Mouse (Mus musculus) R1 (cell line): ENCODE measurements around the gene Rps6kb2.

Experiments used
- DNase-seq: peaks from one replicate; pipeline ENCODE4 v3.0.0-alpha.2; 2018; ENCODE audit warnings: low read depth, low spot score

The Rps6kb2 gene

DNA sequence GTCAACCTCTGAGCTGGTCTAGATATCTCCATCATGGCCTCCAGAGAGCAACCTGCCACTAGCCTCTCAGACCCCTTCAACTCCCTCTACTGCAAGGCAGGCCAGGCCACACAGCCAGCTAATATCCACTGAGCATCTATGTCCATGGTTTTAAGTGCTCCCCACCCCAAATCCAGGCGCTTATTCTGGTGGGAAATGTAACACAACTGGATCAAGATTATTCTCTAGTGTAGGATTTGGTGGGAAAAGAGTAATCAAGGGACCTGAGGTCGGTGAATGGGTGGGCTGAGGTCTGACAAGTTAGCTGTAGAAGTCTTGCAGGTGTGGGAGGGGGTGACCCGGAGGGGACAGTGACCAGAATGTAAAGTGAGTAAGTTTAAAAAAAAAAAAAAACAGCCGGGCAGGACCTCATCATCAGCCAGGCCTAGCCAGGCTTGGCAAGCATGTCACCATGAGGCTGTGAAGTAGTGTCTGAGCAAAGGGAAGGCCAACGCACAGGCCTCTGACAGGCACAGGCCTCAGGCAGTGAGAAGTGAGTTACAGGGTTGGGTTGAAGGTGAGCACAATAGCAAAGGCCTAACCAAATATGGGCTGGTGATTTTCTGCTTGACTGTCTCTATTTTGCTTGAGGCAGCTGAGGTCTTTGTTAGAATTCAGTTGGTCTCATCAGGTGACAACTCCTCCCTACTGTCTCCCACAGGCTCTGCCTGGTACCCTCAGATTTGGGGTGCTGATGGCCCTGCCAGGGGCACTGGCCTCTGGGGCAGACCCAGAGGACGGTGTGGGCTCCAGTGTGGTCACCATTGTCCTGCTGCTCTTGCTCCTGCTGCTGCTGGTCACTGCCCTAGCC is 7.7 kb downstream of the Rps6kb2 start:
- no peak for DNase-seq

DNA sequence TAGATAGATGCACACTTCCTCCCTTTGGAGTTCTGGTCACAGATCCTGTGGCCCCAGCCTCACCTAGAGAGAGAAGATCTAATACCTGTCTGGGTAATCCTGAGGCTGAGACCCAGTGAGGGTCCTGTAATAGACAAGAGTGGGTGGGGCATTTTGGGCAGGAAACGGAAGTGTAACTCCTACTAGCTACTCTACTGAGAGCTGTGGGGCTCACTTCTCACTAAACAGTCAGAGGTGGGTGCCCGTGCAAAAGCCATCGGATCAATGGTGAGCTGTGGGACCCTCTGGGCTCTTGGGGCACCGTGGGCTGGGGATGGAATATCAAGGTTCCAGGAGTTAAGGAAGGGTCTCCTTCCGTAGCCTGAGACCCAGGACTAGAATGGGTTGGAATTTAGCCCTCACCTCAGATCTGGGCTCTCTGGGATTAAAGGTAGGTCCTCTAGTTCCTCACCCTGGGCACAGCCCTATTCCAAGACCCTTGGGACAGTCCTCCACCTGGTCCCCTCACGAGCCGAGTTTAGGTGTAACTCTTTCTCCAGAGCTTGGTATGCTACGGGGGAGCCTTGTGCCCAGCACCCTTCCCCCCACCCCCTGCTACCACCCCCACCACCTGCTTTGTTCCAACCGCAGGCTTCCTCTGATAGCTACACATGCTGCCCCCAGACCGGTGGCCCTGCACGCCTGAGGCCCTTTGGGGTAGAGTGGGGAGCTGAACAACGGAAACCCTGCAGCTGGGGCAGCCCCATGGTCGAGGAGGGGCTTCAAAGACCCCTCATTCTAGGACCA is 8.5 kb downstream of the Rps6kb2 start:
- peak; percentile 35 for DNase-seq

DNA sequence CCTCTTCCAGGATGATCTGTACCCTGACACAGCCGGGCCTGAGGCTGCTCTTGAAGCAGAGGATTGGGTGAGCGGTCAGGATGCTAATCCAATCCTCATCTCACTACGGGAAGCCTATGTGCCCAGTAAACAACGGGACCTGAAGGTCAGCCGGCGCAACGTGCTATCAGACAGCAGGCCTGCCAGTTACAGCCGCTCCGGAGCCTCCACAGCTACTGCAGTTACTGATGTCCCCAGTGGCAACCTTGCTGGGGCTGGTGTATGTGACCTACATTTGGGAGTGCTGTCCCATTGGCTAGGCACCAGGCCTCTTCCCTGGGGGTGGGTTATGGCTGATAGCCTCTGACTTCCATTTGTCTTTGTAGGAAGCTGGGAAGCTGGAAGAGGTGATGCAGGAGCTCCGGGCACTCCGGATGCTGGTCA is 9.9 kb downstream of the Rps6kb2 start, which contains the start of gene Ptprcap:
Gene Ptprcap (plus strand): TSS at position 373 of the 423 bp plus-strand sequence.
- no peak for DNase-seq

DNA sequence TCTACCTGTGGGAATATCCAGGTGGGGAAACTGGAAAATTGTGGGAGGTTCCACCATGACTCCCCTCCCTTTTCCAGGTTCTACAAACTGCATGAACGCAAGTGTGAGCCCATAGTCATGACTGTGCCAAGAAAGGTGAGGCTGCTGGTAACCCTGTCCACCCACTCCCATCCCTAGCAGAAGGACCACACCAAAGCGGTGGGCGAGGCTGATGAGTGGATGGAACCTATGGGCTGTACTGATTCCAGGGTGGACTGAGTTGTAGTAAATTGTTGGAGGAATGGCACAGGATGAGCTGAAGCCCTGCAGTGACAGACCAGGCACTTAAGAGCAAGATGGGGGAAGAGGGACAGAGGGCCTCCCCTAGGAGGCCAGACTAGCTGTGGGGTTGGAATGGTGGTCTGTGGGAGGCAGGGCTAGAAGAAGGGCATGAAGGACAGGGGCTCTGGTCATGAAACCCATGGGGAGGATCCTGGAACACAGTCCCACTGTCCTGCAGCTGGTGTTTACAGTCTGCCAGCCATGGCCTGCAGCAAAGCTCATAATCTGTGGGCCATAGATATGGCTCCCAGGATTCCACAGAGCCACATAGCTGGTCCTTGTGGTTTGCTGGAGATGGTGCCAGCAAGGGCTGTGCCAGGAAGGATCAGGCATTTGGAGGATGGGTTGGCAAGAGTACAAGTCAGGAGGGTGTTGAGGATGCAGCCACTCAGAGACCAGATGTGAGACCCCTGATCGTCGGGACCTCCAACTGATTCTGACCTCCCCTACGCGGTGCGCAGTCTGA is 10.5 kb downstream of the Rps6kb2 start:
- no peak for DNase-seq

DNA sequence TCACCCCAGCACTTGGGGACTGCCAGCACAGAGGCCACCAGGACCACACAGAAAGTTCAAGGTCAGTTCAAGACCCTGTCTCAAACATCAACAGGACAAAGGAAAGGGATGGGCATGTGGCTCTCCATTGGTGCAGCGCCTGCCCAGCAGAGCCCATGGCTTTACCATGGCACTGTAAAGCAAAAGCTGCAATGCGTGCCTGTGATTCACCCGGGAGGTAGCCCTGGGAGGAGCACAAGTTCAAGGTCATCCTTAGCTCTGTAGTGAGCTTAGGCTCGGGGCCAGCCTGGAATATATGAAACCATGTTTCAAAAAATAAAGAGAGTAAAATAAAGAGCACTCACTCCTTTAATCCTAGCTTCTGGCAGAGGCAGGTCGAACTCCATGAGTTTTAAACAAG is 11.3 kb downstream of the Rps6kb2 start:
- peak; percentile 23 for DNase-seq

DNA sequence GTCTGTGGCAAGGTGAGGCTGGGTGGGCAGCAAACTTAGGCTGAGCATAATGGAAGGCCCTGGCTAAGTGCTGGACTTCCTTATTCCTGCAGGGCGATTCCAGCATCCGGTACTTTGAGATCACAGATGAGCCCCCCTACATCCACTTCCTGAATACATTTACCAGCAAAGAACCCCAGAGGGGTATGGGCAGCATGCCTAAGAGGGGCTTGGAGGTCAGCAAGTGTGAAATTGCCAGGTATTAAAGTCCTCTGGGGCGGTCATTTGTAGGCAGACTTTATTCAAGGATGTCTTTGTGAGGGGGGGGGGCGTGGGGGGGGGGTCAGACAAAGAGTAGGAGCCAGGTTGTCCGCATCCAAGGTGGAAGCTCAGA is 11.7 kb downstream of the Rps6kb2 start:
- no peak for DNase-seq

DNA sequence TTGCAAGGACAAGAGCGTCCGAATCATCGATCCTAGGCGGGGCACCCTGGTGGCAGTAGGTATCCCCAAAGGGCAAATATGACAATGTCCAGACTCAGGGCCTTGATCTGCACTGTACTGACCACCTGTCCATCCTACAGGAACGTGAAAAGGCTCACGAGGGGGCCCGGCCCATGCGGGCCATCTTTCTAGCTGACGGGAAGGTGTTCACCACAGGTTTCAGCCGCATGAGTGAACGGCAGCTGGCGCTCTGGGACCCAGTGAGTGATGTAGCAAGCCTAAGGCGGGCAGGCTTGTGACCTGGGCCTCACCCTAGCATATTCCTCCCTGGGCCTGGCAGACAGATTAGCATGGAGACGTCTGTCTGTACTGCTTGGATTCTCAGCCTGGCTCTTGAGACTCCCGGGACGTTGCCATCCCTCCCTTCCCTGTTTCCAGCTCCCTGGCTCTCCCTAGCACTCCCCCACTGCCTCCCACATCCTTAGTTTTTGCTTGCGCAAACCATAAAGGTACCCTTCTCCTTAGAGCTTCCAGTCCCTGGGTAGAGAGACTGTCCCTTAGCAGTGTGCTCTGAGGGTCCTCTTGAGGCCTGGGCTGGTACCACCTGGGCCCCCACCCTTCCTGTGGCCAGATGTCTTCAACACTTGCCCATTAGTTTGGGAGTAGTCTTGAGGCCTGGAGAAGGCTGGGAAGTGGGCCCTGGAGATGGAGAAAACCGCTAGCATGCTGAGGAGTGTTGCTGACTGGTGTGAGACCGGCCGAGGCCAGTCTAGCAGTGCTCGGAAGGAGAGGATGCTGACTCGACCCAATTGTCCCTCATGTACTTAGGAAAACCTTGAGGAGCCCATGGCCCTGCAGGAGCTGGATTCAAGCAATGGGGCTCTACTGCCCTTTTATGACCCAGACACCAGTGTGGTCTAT is 12.3 kb downstream of the Rps6kb2 start:
- no peak for DNase-seq

DNA sequence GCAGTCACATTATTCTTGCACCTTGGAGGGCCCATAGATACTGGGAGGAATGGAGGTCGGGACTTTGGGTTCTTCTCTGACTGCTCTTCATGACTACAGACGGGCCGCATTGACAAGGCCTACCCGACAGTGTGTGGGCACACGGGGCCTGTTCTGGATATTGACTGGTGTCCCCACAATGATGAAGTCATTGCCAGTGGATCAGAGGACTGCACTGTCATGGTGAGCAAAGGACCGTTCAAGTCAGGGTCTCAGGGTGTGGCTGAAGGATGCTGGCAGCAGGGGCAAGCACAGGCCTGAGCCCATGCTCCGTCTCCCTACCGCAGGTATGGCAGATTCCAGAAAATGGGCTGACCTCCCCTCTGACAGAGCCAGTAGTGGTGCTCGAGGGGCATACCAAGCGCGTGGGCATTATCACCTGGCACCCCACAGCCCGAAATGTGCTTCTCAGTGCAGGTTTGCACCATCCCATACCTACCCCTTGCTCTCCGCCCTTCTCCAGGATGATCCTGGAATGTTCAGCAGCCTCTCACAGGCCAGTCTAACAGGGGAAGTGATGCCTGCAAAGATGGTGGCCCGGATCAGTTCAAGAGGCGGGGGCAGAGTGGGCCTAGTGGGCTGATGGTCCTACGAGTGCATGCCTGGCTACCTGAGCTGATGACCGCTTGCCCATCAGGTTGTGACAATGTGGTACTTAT is 13.2 kb downstream of the Rps6kb2 start:
- no peak for DNase-seq

DNA sequence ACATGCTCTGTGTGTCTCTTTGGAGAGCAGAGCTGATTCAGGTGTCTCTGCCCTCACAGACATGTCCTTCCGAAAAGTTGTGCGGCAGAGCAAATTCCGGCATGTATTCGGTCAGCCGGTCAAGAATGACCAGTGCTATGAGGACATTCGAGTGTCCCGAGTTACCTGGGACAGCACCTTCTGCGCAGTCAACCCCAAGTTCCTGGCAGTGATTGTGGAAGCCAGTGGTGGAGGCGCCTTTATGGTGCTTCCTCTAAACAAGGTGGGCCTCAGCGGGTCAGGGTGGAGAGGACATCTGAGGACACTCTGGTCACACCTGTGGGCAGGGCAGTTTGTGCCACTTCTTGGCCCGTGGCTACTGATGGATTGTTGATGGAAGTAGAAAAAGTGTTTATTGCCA is 13.9 kb downstream of the Rps6kb2 start:
- no peak for DNase-seq

DNA sequence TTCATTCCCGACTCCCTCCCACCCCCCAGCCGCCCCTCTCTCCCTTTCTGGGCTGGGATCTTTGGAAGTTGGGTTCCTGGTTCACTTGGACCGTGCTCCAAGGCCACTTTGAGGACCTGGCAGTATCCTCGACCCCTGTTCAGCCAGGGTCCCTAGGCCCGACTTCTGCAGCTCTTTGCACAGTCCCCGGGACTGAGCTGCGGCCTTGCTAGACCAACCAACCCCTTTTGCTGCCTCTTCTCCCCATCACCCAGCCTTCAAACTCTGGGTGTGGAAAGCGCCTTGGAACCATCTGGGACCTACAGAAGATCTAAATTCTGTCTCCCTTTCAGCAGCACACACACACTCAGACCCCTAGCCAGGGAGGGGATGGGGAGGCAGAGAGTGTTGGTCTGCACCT is 14.3 kb downstream of the Rps6kb2 start:
- no peak for DNase-seq

DNA sequence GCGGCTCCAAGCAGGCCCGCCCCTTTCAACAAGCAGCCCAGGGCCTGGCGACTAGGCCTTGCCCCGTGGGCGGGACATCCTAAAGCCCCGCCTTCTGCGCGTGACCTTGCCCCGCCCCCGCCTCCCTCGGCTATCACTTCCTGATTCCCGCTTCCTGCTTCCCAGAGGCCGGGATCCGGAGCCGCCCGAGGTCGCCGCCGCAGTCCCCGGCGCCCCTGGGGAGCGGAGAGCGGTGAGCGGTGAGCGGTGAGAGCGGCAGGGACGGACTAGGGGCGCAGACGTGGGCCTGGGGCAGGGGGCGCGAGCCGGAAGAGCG is 14.7 kb downstream of the Rps6kb2 start, which contains the start of gene Coro1b:
Gene Coro1b (plus strand): TSS at position 129 of the 316 bp plus-strand sequence.
- peak; percentile 93 for DNase-seq

DNA sequence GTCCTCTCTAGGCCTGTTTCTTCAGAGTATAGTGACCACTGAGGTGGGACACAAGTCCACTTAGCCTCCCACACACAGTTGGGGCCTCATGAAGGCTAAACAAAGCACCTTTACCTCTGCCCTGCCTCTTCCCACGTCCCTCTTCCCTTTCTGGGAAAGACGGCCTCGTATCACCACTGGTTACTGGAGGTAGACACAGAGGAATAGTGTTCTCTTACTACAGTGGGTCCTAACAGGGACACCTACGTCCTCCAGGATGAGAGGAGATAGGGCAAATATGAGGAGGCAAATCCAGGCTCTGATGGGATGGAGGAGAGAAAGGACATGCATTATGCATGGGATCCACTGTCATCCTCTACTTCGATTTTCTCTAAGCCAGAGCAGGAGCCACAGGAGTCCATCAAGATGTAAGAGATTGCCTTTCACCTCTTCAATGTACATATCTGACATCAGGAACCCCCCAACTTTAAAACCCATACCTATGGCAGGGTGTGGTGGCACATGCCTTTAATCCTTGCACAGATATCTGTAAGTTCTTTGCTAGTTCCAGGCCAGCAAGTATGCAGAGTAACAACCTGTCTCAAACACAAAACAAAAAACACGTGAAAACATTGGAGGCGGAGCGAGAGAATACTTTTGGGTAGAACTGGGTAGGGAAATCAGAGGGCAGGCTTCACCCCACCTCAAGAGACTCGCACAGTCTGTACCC is 15.2 kb downstream of the Rps6kb2 start:
- DNase-seq, result no peak

DNA sequence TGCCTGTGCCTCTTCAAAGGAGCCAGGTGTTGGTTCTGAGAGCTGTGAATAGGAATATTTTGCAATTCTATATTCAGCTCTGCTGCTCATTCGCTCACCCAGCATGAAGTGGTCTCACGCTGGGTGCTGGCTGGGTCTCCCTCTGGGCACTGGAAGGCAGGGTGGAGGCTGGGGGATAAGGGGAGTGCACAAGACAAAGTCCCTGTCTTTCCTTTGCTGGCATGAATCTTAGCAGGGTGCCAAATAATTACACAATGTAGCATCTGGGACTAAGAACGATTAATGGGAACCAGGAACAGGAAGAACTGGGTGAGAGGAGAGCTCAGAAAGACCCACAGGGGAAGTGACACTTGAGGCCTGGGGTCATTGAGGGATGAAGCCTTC is 16.1 kb downstream of the Rps6kb2 start:
- no peak for DNase-seq

DNA sequence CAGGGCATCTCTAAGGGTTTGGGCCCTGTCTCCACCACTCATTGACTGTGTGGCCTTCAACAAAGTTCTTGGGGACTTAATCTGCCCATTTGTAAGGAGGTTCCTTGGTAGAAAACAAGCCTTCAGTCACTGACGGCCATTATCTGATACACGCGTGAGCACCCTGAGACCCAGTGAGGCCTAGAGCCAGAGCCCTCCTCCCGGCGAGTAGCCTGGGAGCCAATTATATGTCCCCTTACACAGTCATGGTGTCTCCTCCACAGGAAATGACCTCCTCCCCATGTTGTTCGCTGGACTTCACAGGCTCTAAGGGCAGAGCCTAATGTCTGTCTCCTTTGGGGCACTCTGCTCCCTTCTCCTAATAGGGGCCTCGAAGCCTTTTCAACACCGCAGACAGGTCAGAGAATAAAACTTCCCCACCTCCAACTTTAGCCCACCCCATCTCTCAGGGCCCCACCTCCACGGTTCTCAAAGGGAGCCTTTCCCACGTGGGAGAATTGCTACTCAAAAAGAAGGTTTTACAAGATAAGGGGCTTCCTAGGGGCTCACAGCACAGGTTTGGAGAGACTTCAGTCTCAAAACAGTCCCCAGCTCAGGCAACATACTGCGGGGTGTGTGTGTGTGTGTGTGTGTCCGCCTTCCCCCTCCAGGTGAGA is 16.7 kb downstream of the Rps6kb2 start:
- no peak for DNase-seq

DNA sequence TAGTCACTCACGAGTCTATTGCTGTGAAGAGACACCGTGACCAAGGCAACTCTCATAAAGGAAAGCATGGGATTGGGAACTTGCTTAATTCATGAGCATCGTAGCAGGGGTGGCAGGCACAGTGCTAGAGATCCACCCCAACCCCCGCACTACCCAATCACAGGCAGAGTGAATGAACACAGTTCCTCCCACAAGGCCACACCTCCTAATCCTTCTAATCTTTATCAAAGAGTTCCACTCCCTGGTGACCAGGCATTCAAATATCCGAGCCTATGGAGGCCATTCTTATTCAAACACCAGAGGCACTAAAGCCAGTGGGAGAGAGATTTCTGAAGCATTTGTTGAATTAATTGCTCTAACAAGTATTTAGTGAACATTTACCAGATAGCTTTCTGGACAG is 17.2 kb downstream of the Rps6kb2 start:
- peak; percentile 80 for DNase-seq

DNA sequence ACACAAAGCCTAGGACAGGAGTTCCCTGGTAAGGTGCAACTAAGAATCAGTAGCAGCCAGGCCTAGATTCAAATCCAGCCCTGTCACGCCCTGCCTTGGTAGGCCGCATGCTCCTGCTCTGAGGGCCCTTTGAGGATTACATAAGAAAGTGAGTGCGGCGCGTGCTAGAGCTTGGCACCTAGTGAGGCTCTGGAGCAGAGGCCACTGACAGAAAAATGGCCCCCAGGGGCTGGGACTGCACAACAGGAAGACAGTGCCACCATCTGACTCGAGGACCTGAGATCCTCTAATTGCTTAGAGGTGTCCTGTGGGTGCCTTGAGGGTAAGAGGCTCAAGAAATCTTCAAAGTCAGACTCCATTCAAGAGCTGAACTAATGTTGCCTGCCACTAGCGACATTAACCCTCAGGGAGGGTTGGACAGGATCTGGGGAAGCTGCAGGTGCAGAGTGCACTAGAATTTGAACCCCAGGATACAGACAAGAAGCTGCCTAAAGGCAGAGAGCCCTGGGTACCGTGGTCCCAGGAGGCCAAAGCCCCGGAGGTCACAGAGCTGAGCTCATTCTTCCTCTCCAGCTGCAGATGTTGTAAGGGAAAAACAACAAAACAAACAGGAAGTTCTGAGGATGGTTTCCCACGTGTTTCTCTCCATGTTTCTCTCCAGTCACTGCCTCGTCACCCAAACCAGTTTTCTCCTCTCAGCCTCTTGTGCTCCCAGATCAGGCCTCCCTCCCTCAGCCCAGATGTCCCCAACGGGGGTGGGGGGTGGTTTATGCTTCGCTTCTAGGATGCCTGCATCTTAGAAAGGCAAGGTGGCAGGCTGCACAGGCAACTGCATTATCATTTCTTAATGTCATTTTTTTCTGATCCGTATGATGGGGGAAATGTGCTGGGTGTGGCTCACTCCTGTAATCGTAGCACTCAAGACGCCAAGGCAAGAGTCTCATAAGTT is 18.3 kb downstream of the Rps6kb2 start:
- DNase-seq, result no peak

DNA sequence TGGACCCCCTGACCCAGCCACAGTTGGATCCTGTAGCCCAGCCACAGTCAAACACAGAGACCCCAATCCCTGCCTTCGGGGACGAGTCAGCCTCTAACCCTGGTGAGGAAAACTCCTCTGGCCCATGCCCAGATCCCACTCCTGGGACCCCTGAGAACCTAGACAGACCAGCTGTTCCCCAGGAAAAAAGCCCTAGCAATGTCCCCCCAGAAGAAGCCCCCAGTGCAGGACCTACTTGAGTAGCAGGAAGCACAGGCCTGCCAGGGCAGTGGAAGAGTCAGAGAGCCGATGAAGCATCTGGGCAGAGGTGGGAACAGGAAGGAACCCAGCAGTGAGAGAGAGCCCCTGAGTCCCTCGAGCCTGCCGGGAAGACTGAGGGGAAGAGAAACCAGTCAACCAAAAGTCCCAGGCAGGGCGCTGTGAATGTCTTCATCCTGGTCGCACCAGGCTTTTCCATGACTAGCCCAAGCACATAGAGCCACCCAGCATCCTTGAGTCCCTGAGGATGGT is 19.3 kb downstream of the Rps6kb2 start, which contains the start of gene Cabp4:
Gene Cabp4 (minus strand): TSS at position 275 of the 510 bp plus-strand sequence.
- DNase-seq, result no peak
